Mouse (Mus musculus): ENCODE data around the gene Fbxo8. TPM values are rescaled to one million over a fixed set of nuclear protein-coding genes. Genes with fewer than 3 reads are reported as not detected.

Fbxo8 gene
- polyA plus RNA-seq, 1 experiment from 2014 or later: 39.4 TPM

DNA sequence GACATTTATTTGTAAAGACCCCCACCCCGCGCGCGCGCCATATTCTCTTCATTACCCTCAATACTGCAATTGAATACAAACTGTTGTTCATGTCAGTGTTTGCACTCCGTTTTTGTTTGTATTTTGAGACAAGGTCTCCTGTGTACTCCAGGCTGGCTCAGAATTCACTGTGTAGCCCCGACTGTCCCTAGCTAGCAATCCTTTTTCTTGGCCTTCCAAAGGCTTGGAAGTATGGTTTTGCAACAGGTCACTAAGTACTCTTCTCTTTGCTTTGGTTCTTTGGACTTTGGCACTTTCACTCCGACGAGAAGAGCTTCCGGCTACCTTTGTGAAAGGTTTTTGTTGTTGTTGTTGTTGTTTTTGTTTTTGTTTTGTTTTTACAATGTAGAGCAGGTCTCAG lies 1.2 kb downstream of the Fbxo8 start:
- H3K4me2 ChIP-seq: peak overlapping the region; percentile 63
- H3K4me1 ChIP-seq: peaks cover 19% of the 10 kb centered on the region
- no peaks in the 10 kb centered on the region for H3K27me3 ChIP-seq (replicated peaks)
- peak overlapping the region; percentile 89 for H3K4me3 ChIP-seq
- no peak for ATAC-seq (replicated peaks)
- H3K9me3 ChIP-seq: no peaks in the 10 kb centered on the region
- 34% methylated on average over 10 of the region's 10 CpGs for WGBS
- H3K9ac ChIP-seq: peak overlapping the region; percentile 62
- no peaks in the 10 kb centered on the region for H3K36me3 ChIP-seq (replicated peaks)
- H3K27ac ChIP-seq: 0 out of 2 replicates have a peak overlapping the region, but pooled peaks have one; percentile 88

DNA sequence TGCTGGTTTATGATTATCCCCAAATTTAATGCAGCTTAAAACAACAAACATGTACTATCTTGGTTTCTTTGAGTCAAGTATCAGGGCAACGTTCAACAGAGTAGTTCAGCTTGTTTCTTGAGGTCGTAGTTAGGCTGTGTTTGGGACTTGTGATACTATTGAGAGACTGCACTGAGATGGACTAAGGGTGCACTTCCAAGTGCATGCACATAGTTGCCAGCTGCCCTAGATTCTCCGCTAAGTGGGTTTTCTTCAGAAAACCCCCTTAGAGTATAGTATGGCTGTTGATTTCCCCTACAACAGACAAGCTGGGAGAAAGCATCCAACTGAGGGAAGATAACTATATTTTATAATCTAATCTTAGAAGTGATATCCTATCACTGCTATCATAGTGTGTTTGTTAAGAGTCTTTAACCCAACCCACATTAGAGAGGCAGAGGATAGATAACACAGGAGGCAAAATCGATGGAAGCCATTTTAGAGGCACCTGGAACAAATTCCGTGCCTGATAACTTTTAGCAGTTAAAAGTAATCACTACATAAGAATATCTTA lies 1.7 kb downstream of the Fbxo8 start:
- no peak overlapping the region for H3K27ac ChIP-seq
- H3K4me1 ChIP-seq: peaks cover 19% of the 10 kb centered on the region
- no peak for ATAC-seq (replicated peaks)
- no peaks in the 10 kb centered on the region for H3K27me3 ChIP-seq (replicated peaks)
- H3K36me3 ChIP-seq (replicated peaks): no peaks in the 10 kb centered on the region
- no peak overlapping the region for H3K4me3 ChIP-seq
- H3K9ac ChIP-seq: no peak overlapping the region
- H3K9me3 ChIP-seq: no peaks in the 10 kb centered on the region
- 79% methylated on average over 5 of the region's 5 CpGs for WGBS
- peak overlapping the region; percentile 8; the same call in 1 of the 2 replicates for H3K4me2 ChIP-seq

DNA sequence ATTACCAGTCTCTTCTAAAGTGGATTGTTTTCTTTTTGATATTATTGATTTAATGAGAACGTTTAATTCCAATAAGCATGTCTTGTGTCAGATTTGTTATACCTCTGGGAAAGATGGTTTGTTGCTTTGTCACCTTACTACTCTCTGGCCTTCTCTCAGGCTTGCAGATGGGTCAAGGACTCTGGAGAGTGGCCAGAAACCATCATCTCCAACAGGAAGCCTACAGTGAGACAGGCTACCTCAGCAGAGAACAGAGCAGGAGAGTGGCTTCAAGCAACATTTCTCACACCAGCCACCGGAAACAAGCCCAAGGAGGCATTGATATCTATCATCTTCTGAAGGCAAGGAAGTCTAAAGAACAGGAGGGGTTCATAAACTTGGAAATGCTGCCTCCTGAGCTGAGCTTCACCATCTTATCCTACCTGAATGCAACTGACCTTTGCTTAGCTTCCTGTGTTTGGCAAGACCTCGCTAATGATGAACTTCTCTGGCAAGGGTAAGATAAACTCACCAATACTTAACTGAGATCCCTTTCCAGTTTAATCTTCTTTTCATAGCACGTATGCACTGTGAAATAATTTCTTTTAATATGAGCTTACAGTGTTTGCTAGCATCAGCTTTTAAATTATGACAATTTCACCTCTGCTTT lies 13.6 kb downstream of the Fbxo8 start:
- Histone ChIP-seq H3K9ac (no peak overlapping the region), H3K27me3 (replicated peaks) (no peaks in the 10 kb centered on the region), H3K4me1 (no peaks in the 10 kb centered on the region), H3K27ac (no peak overlapping the region), H3K4me2 (no peak overlapping the region), H3K9me3 (no peaks in the 10 kb centered on the region), H3K4me3 (no peak overlapping the region), H3K36me3 (replicated peaks) (0 out of 2 replicates have a peak, but pooled peaks cover 3% of the 10 kb centered on the region)
- WGBS: 91% methylated on average over 4 of the region's 4 CpGs
- no peak for ATAC-seq (replicated peaks)

DNA sequence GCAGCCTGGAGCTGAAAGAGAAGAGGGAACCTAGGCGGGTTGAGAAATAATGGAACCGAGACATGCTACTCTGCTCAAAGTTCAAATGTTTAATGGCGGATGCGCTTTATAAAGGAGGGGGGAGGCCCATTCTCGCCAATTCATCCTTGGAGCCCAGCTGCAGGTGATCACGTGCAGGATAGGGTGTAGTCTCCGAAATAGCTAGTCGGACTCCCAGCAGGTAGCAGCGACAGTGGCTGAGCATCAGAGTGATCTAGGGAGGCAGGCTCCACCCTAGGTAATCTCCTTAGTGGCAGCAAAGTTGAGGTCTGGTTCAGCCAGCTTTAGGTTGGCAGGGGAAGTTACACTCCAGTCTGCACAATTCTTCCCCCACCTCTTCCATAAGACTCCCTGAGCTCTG lies 16.0 kb downstream of the Fbxo8 start:
- no peak for ATAC-seq (replicated peaks)
- 92% methylated on average over 9 of the region's 9 CpGs for WGBS
- H3K36me3 ChIP-seq (replicated peaks): 0 out of 2 replicates have a peak, but pooled peaks cover 3% of the 10 kb centered on the region
- H3K9me3 ChIP-seq: no peaks in the 10 kb centered on the region
- no peak overlapping the region for H3K27ac ChIP-seq
- no peak overlapping the region for H3K4me3 ChIP-seq
- no peak overlapping the region for H3K4me2 ChIP-seq
- H3K4me1 ChIP-seq: no peaks in the 10 kb centered on the region
- no peaks in the 10 kb centered on the region for H3K27me3 ChIP-seq (replicated peaks)
- no peak overlapping the region for H3K9ac ChIP-seq

DNA sequence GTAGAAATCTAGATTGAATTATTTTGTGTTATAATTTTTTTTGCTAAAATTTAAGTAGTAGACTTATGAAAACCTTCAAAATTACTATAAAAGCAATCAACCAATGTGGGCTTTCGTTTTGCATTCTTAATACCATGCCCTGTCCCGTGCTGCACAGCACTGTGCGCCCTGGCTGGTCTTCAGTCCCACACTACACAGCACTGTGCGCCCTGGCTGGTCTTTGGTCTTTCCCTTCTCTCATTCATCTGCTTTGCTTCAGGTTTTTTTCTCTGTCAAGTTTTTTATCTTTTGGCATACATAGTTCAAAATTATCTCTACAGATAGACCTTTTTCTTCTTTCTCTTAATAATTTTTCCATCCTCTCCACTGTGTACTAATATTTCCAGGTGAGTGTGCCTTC lies 30.0 kb downstream of the Fbxo8 start:
- no peaks in the 10 kb centered on the region for H3K9me3 ChIP-seq
- H3K4me2 ChIP-seq: no peak overlapping the region
- H3K36me3 ChIP-seq (replicated peaks): no peaks in the 10 kb centered on the region
- H3K27me3 ChIP-seq (replicated peaks): no peaks in the 10 kb centered on the region
- WGBS: 92% methylated on average over 4 of the region's 4 CpGs
- no peak overlapping the region for H3K9ac ChIP-seq
- no peaks in the 10 kb centered on the region for H3K4me1 ChIP-seq
- H3K27ac ChIP-seq: no peak overlapping the region
- ATAC-seq (replicated peaks): no peak
- no peak overlapping the region for H3K4me3 ChIP-seq

DNA sequence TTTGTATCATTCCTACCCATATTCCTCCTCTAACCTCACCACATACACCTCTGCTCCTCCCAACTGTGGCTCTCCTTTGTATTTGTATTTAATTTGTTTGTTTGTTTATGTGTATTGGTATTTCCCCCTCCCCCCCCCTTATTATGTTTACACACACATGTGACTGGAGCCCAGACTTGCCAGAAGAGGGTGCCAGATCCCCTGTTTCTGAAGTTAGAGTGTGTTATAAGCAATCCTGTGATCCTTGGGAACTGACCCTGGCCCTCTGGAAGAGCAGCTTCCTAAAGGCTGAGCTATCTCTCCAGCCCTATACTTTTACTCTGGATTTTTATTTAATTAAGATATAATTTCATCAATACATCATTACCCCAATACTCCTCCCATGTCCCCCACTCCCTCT lies 32.0 kb downstream of the Fbxo8 start:
- Histone ChIP-seq H3K27me3 (replicated peaks) (no peaks in the 10 kb centered on the region), H3K9ac (no peak overlapping the region), H3K4me2 (no peak overlapping the region), H3K9me3 (no peaks in the 10 kb centered on the region), H3K4me3 (no peak overlapping the region), H3K27ac (no peak overlapping the region), H3K4me1 (no peaks in the 10 kb centered on the region), H3K36me3 (replicated peaks) (no peaks in the 10 kb centered on the region)
- ATAC-seq (replicated peaks): no peak

DNA sequence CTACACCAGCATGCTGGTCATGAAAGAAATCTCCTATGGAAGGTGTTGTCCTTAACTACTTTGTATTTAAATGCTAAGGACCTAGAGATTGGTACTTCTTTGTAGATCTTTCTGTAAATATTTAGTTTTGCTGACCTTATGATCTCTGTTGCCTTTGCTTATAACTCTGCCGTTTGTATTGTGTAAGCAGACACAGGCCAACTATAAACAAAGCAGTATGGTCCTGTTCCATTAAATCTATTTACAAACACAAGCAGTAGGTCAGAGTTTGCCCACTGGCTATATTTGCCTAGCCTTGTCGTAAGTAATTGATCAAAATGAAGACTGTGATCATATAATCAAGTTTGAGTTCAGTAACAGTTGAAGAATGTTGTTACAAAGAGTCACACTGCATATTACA lies 38.1 kb downstream of the Fbxo8 start:
- H3K27ac ChIP-seq: no peak overlapping the region
- H3K4me3 ChIP-seq: no peak overlapping the region
- no peak overlapping the region for H3K9ac ChIP-seq
- WGBS: 86% methylated on average over 2 of the region's 2 CpGs
- no peaks in the 10 kb centered on the region for H3K9me3 ChIP-seq
- no peak overlapping the region for H3K4me2 ChIP-seq
- 0 out of 2 replicates have a peak, but pooled peaks cover 4% of the 10 kb centered on the region for H3K36me3 ChIP-seq (replicated peaks)
- ATAC-seq (replicated peaks): no peak
- H3K4me1 ChIP-seq: no peaks in the 10 kb centered on the region
- no peaks in the 10 kb centered on the region for H3K27me3 ChIP-seq (replicated peaks)

DNA sequence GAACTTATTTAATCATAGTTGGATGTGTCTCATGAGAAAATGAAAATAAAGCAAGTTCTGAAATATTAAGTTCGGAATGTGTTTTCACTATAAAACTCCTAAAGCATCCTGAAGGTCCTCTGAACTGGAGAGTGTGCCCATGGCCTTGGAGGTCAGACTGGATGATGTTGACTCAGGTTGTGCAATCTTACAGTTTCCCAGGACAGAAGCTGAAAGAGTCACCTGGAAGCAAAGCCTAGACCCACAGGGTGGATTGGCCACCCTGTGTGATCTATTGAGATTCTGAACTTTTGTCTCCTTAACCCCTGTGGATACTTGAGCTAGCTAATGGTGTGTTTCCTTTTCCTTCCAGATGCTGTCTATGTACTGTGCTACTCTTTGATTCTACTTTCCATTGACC lies 40.2 kb downstream of the Fbxo8 start:
- H3K4me3 ChIP-seq: no peak overlapping the region
- WGBS: 90% methylated on average over 1 of the region's 1 CpGs
- H3K36me3 ChIP-seq (replicated peaks): 0 out of 2 replicates have a peak, but pooled peaks cover 4% of the 10 kb centered on the region
- H3K4me1 ChIP-seq: no peaks in the 10 kb centered on the region
- H3K4me2 ChIP-seq: no peak overlapping the region
- H3K9me3 ChIP-seq: no peaks in the 10 kb centered on the region
- H3K9ac ChIP-seq: no peak overlapping the region
- ATAC-seq (replicated peaks): no peak
- no peaks in the 10 kb centered on the region for H3K27me3 ChIP-seq (replicated peaks)
- H3K27ac ChIP-seq: no peak overlapping the region

DNA sequence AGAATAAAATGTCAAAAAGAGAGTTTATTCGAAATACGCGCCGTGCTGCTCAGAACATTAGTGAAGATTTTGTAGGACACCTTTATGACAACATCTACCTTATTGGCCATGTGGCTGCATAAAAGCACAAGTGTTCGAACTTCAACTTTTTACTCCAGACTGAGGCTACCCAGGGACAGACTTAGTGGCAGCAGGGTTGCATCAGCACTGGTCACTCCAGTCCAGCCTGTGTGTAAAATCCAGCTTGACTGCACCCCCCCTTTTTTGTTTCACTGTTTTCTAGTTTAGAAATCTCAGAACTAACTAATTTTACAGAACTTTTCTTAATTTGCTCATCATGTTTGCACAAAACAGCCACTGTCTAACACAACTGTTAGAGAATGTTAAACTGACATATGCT lies 40.6 kb downstream of the Fbxo8 start:
- Histone ChIP-seq H3K27ac (no peak overlapping the region), H3K4me1 (no peaks in the 10 kb centered on the region), H3K4me2 (no peak overlapping the region), H3K9me3 (no peaks in the 10 kb centered on the region), H3K4me3 (no peak overlapping the region), H3K9ac (no peak overlapping the region), H3K36me3 (replicated peaks) (0 out of 2 replicates have a peak, but pooled peaks cover 4% of the 10 kb centered on the region), H3K27me3 (replicated peaks) (no peaks in the 10 kb centered on the region)
- no peak for ATAC-seq (replicated peaks)
- 96% methylated on average over 5 of the region's 5 CpGs for WGBS

DNA sequence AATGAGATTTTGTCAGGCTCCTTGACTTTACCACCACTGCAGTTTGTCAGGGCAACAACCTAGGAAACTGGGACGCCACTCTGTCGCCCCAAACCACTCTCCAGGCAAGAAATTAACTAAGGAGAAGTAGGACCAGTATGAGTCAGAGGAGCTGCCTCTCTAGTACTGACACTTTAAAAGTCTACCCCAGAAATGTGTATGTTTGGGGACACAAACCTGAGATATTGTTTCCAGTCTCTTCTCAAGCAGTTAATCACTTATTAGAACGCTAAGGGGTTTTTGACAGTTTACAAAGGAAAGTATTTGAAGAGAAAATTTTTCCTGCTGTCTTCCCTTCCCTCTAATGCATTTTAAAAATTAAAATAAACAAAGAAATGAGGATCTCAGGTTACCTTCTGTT lies 55.6 kb downstream of the Fbxo8 start:
- Histone ChIP-seq H3K27me3 (replicated peaks) (no peaks in the 10 kb centered on the region), H3K27ac (no peak overlapping the region), H3K36me3 (replicated peaks) (no peaks in the 10 kb centered on the region), H3K9me3 (no peaks in the 10 kb centered on the region), H3K9ac (no peak overlapping the region), H3K4me2 (no peak overlapping the region), H3K4me1 (no peaks in the 10 kb centered on the region), H3K4me3 (no peak overlapping the region)
- ATAC-seq (replicated peaks): no peak
- WGBS: 52% methylated on average over 3 of the region's 3 CpGs

DNA sequence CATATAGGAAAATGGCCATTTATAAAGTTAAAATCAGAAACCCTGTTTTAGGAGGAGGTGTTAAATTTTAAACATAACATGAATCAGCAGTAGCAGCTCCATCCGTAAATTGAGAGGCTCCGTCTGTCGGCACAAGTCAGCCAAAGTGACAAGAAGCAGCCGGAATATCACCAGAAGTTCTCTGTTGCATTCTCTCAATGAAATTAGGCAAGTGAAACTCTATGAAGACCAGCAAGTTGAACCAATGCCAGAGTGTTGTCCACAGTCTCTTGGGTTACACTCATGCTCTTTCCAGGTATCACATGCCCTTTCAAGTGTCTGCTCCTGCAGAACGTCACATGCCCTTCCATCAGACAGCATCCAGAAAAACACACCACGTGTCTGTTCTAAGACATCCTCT lies 60.8 kb downstream of the Fbxo8 start:
- no peaks in the 10 kb centered on the region for H3K9me3 ChIP-seq
- 89% methylated on average over 6 of the region's 6 CpGs for WGBS
- H3K4me3 ChIP-seq: no peak overlapping the region
- H3K36me3 ChIP-seq (replicated peaks): no peaks in the 10 kb centered on the region
- H3K27ac ChIP-seq: no peak overlapping the region
- no peaks in the 10 kb centered on the region for H3K27me3 ChIP-seq (replicated peaks)
- no peaks in the 10 kb centered on the region for H3K4me1 ChIP-seq
- H3K4me2 ChIP-seq: no peak overlapping the region
- ATAC-seq (replicated peaks): no peak
- H3K9ac ChIP-seq: no peak overlapping the region

DNA sequence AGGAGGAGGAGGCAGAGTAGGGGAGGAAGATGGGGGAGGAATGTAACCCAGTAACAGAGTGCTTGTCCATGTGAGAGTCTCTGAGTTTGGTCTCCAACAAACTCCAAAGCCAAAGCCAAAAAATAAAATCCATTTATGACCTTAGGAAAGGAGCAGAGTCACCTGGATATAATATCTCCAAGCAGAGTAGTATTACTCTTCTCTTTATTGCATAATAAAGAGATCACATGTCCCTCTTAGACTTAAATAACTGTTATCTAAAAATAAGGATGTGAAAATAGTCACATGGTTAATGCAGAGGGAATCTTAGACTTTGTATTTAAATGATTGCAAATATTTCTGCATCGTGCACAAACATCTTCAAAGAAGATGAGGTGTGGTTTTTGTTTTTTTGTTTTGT lies 63.3 kb downstream of the Fbxo8 start:
- Histone ChIP-seq H3K27ac (no peak overlapping the region), H3K4me3 (no peak overlapping the region), H3K27me3 (replicated peaks) (no peaks in the 10 kb centered on the region), H3K9ac (no peak overlapping the region), H3K4me1 (no peaks in the 10 kb centered on the region), H3K9me3 (no peaks in the 10 kb centered on the region), H3K4me2 (no peak overlapping the region), H3K36me3 (replicated peaks) (no peaks in the 10 kb centered on the region)
- WGBS: 86% methylated on average over 1 of the region's 1 CpGs
- no peak for ATAC-seq (replicated peaks)

DNA sequence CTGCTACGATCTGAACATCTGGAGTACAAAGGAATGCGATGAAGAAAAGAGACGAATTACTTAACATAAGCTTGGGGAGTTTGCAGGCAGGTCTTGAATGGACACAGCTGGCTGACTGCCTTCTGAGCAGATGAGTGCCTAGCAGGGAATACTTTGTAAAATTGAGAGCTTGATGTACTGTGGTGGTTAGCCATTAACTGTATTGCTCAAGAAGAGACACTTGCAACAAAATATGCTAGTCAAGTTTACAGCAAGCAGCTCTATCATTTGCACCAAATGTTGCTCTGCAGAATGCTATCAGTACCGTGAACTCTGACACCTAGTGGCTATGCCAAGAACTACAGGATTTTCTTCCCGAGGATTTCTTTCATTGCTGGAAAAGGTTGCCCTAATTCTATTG lies 64.1 kb downstream of the Fbxo8 start:
- ATAC-seq (replicated peaks): peak; percentile 78
- Histone ChIP-seq H3K4me1 (no peaks in the 10 kb centered on the region), H3K4me2 (no peak overlapping the region), H3K9me3 (no peaks in the 10 kb centered on the region), H3K36me3 (replicated peaks) (no peaks in the 10 kb centered on the region), H3K27ac (no peak overlapping the region), H3K4me3 (no peak overlapping the region), H3K9ac (no peak overlapping the region), H3K27me3 (replicated peaks) (peaks cover 5% of the 10 kb centered on the region)
- 2% methylated on average over 5 of the region's 5 CpGs for WGBS

All from midbrain, embryonic 15.5 days (tissue).